Mouse (Mus musculus) ES-Bruce4 (cell line): ENCODE measurements around the gene BC049715.

Experiments
- CTCF ChIP-seq: IDR thresholded peaks from one replicate; pipeline ENCODE4 v1.8.1; 2011; ENCODE audit warnings: low read depth, low read length
- POLR2A ChIP-seq: IDR thresholded peaks from one replicate; pipeline ENCODE4 v1.8.1; 2011; ENCODE audit warnings: low read length; ENCODE audit not compliant: insufficient read depth

GRCm38 (mm10) chr6:136866150-136866549 lies 38.7 kb downstream of the BC049715 start:
- TF ChIP-seq CTCF (no peak), POLR2A (no peak)
